Mouse (Mus musculus) neural tube, embryonic 14.5 days (tissue): ENCODE data around the gene Dok1. TPM values are rescaled to one million over a fixed set of nuclear protein-coding genes. Genes with fewer than 3 reads are reported as not detected.

Experiments
- ATAC-seq: fragments of 200-750 bp; cut with Nextera tagmentation; 2 replicates; pipeline ENCODE4 v1.8.0; 2017; ENCODE audit warnings: low read depth, mild to moderate bottlenecking, moderate TSS enrichment, moderate library complexity
- H3K27ac ChIP-seq: fragments of 300-500 bp; sonication (generic); 2 replicates; pipeline ENCODE4 v1.5.1; 2014; ENCODE audit warnings: low read depth, mild to moderate bottlenecking, control low read depth, low read length, moderate library complexity, mixed read lengths
- H3K27me3 ChIP-seq: fragments of 300-500 bp; sonication (generic); 2 replicates; pipeline ENCODE4 v1.6.1; 2014; ENCODE audit warnings: low read length; ENCODE audit not compliant: control insufficient read depth, insufficient read depth
- H3K36me3 ChIP-seq: fragments of 300-500 bp; sonication (generic); 2 replicates; pipeline ENCODE4 v1.6.1; 2014; ENCODE audit warnings: low read length, mixed read lengths; ENCODE audit not compliant: control insufficient read depth, insufficient read depth
- H3K4me1 ChIP-seq: fragments of 300-500 bp; sonication (generic); 2 replicates; pipeline ENCODE4 v1.6.1; 2014; ENCODE audit warnings: low read length; ENCODE audit not compliant: control insufficient read depth, insufficient read depth
- H3K4me2 ChIP-seq: fragments of 300-500 bp; sonication (generic); 2 replicates; pipeline ENCODE4 v1.6.1; 2014; ENCODE audit warnings: mild to moderate bottlenecking, low read depth, low read length, control low read depth
- H3K4me3 ChIP-seq: fragments of 300-500 bp; sonication (generic); 2 replicates; pipeline ENCODE4 v1.5.1; 2014; ENCODE audit warnings: low read depth, low read length, control low read depth, mixed read lengths
- H3K9ac ChIP-seq: fragments of 300-500 bp; sonication (generic); replicated peaks from 2 replicates; pipeline ENCODE4 v1.6.1; 2014; ENCODE audit warnings: low read depth, mild to moderate bottlenecking, control low read depth, low read length, mixed read lengths
- H3K9me3 ChIP-seq: fragments of 300-500 bp; sonication (generic); 2 replicates; pipeline ENCODE4 v1.6.1; 2016; ENCODE audit warnings: low read length; ENCODE audit not compliant: control insufficient read depth
- WGBS: fragments of 180-500 bp; shearing (Covaris S2); extraction: QIAGEN DNeasy Blood & Tissue Kit; methylation state at CpG from one replicate; pipeline ENCODE4 v1.1.7; 2014; 5-methylcytosine and 5-hydroxymethylcytosine counted together
- polyA plus RNA-seq: library from polyadenylated mRNA; unstranded; fragments of >200 nt; fragmentation: Nextera tagmentation; extraction: Ambion mirVana; gene quantifications from 2 replicates; pipeline ENCODE4 v1.2.1, GENCODE M21; 2014

The Dok1 gene
- polyA plus RNA-seq, 1 experiment from 2014 or later: 1.0 TPM

GRCm38 (mm10) chr6:83069488-83070246 is 36.4 kb upstream of the Dok1 start:
- Histone ChIP-seq H3K4me2 (no peak overlapping the region), H3K9me3 (no peaks in the 10 kb centered on the region), H3K36me3 (no peaks in the 10 kb centered on the region), H3K9ac (no peak overlapping the region; the same call in 1 of the 2 replicates), H3K4me1 (no peaks in the 10 kb centered on the region), H3K27me3 (peaks cover 71% of the 10 kb centered on the region), H3K4me3 (peak overlapping the region; percentile 20), H3K27ac (no peak overlapping the region)
- peak; percentile 38; the same call in 1 of the 2 replicates for ATAC-seq
- WGBS: under 1% methylated on average over 69 of the region's 69 CpGs

GRCm38 (mm10) chr6:83068706-83069487 is 35.6 kb upstream of the Dok1 start:
- H3K27me3 ChIP-seq: peaks cover 75% of the 10 kb centered on the region
- no peaks in the 10 kb centered on the region for H3K4me1 ChIP-seq
- under 1% methylated on average over 81 of the region's 81 CpGs for WGBS
- H3K9ac ChIP-seq: no peak overlapping the region
- H3K27ac ChIP-seq: no peak overlapping the region
- no peaks in the 10 kb centered on the region for H3K9me3 ChIP-seq
- H3K4me3 ChIP-seq: peak overlapping the region; percentile 20; the same call in 1 of the 2 replicates
- no peak for ATAC-seq
- H3K4me2 ChIP-seq: peak overlapping the region; percentile 31
- no peaks in the 10 kb centered on the region for H3K36me3 ChIP-seq

GRCm38 (mm10) chr6:83068221-83068620 is 35.0 kb upstream of the Dok1 start:
- WGBS: 5% methylated on average over 8 of the region's 8 CpGs

GRCm38 (mm10) chr6:83066441-83066840 is 33.2 kb upstream of the Dok1 start:
- no peak overlapping the region for H3K27ac ChIP-seq
- H3K9ac ChIP-seq: no peak overlapping the region
- peaks cover 74% of the 10 kb centered on the region for H3K27me3 ChIP-seq
- WGBS: 45% methylated on average over 6 of the region's 6 CpGs
- H3K4me3 ChIP-seq: no peak overlapping the region
- no peak for ATAC-seq
- H3K9me3 ChIP-seq: no peaks in the 10 kb centered on the region
- no peaks in the 10 kb centered on the region for H3K36me3 ChIP-seq
- H3K4me1 ChIP-seq: no peaks in the 10 kb centered on the region
- H3K4me2 ChIP-seq: no peak overlapping the region

More at GRCm38 (mm10) chr6:83068221-83068620, 35.0 kb upstream of the Dok1 start:
- H3K27me3 ChIP-seq: peaks cover 77% of the 10 kb centered on the region
- H3K4me1 ChIP-seq: no peaks in the 10 kb centered on the region
- H3K4me3 ChIP-seq: no peak overlapping the region
- no peaks in the 10 kb centered on the region for H3K9me3 ChIP-seq
- ATAC-seq: no peak
- H3K36me3 ChIP-seq: no peaks in the 10 kb centered on the region
- H3K27ac ChIP-seq: no peak overlapping the region
- no peak overlapping the region for H3K9ac ChIP-seq
- no peak overlapping the region for H3K4me2 ChIP-seq

- H3K27ac ChIP-seq: no peak overlapping the region
- WGBS: 54% methylated on average over 8 of the region's 8 CpGs
- H3K27me3 ChIP-seq: peaks cover 70% of the 10 kb centered on the region
- H3K4me2 ChIP-seq: no peak overlapping the region
- no peak overlapping the region for H3K4me3 ChIP-seq
- no peaks in the 10 kb centered on the region for H3K4me1 ChIP-seq
- no peaks in the 10 kb centered on the region for H3K9me3 ChIP-seq
- H3K9ac ChIP-seq: no peak overlapping the region
- ATAC-seq: no peak
- H3K36me3 ChIP-seq: no peaks in the 10 kb centered on the region
Observed at GRCm38 (mm10) chr6:83065995-83066394, 32.7 kb upstream of the Dok1 start.

GRCm38 (mm10) chr6:83058725-83059124 is 25.5 kb upstream of the Dok1 start:
- Histone ChIP-seq H3K9me3 (no peaks in the 10 kb centered on the region), H3K4me2 (no peak overlapping the region), H3K27me3 (peaks cover 13% of the 10 kb centered on the region; the same call in 1 of the 2 replicates), H3K27ac (no peak overlapping the region), H3K4me1 (peaks cover 13% of the 10 kb centered on the region), H3K4me3 (no peak overlapping the region), H3K36me3 (peaks cover 12% of the 10 kb centered on the region), H3K9ac (no peak overlapping the region)
- WGBS: 88% methylated on average over 2 of the region's 2 CpGs
- no peak for ATAC-seq

- Histone ChIP-seq H3K27ac (no peak within 1 kb of the TSS), H3K4me2 (no peak within 1 kb of the TSS), H3K9me3 (no peaks in the 10 kb centered on the region), H3K27me3 (0 out of 2 replicates have a peak, but pooled peaks cover 5% of the 10 kb centered on the region), H3K4me1 (peaks cover 20% of the 10 kb centered on the region), H3K4me3 (no peak within 1 kb of the TSS), H3K36me3 (peaks cover 12% of the 10 kb centered on the region), H3K9ac (no peak within 1 kb of the TSS)
- no peak for ATAC-seq
- WGBS: 60% methylated on average over 3 of the region's 3 CpGs
Observed at GRCm38 (mm10) chr6:83057790-83058189, 24.5 kb upstream of the Dok1 start, which contains the start of gene Dqx1. Gene Dqx1, plus strand, starts transcription at chr6:83057844.

- ATAC-seq: peak; percentile 38; the same call in 1 of the 2 replicates
- no peaks in the 10 kb centered on the region for H3K27me3 ChIP-seq
- H3K9me3 ChIP-seq: no peaks in the 10 kb centered on the region
- peaks cover 24% of the 10 kb centered on the region for H3K4me1 ChIP-seq
- WGBS: under 1% methylated on average over 45 of the region's 50 CpGs
- H3K4me2 ChIP-seq: peak within 1 kb of the TSS; percentile 95
- H3K36me3 ChIP-seq: peaks cover 18% of the 10 kb centered on the region
- H3K4me3 ChIP-seq: peak within 1 kb of the TSS; percentile 77
- H3K27ac ChIP-seq: peak within 1 kb of the TSS; percentile 85
- H3K9ac ChIP-seq: peak within 1 kb of the TSS; percentile 74
Observed at GRCm38 (mm10) chr6:83054871-83055431, 21.7 kb upstream of the Dok1 start, which contains the start of gene Htra2. Gene Htra2, minus strand, starts transcription at chr6:83055273.
